Mouse (Mus musculus) small intestine, adult 2 months (tissue): ENCODE measurements around the gene Naa60. TPM values are rescaled to one million over a fixed set of nuclear protein-coding genes. Genes with fewer than 3 reads are reported as not detected.

ENCODE experiments used
- H3K27ac ChIP-seq: fragments of 200-500 bp; 2 replicates; pipeline ENCODE4 v1.5.1; 2012; ENCODE audit warnings: low read depth, low read length, control low read depth, inconsistent platforms; ENCODE audit not compliant: insufficient read depth
- H3K27me3 ChIP-seq: fragments of 200-500 bp; 2 replicates; pipeline ENCODE4 v1.6.1; 2012; ENCODE audit warnings: mild to moderate bottlenecking, moderate library complexity, low read length, inconsistent platforms; ENCODE audit not compliant: control insufficient read depth, insufficient read depth
- H3K36me3 ChIP-seq: fragments of 200-500 bp; 2 replicates; pipeline ENCODE4 v1.6.1; 2012; ENCODE audit warnings: mild to moderate bottlenecking, low read length, control low read depth, inconsistent platforms; ENCODE audit not compliant: control insufficient read depth, insufficient read depth
- H3K4me1 ChIP-seq: fragments of 200-500 bp; 2 replicates; pipeline ENCODE4 v1.6.1; 2012; ENCODE audit warnings: low read length, inconsistent platforms, mixed read lengths; ENCODE audit not compliant: control insufficient read depth, insufficient read depth, insufficient read length
- H3K4me3 ChIP-seq: fragments of 200-500 bp; 2 replicates; pipeline ENCODE4 v1.5.1; 2012; ENCODE audit warnings: low read depth, mild to moderate bottlenecking, control low read depth, inconsistent platforms, low read length, moderate library complexity
- CTCF ChIP-seq: fragments of 200-500 bp; IDR thresholded peaks from 2 replicates; pipeline ENCODE4 v1.5.1; 2012; ENCODE audit warnings: low read depth, mild to moderate bottlenecking, control low read depth, inconsistent platforms, low read length, moderate library complexity, mixed read lengths; ENCODE audit not compliant: insufficient replicate concordance, insufficient read length; ENCODE audit errors: extremely low read depth
- POLR2A ChIP-seq: fragments of 200-500 bp; IDR thresholded peaks from 2 replicates; pipeline ENCODE4 v1.6.1; 2012; ENCODE audit warnings: low read depth, mild to moderate bottlenecking, control low read depth, inconsistent platforms, low read length, moderate library complexity
- WGBS: fragments of 180-500 bp; shearing (Covaris S2); methylation state at CpG from one replicate; pipeline ENCODE4 v1.1.7; 2018; 5-methylcytosine and 5-hydroxymethylcytosine counted together
- polyA plus RNA-seq: library from polyadenylated mRNA; depleted of rRNA; stranded (reverse); fragments of >200 nt; gene quantifications from 2 replicates; pipeline ENCODE4 v1.2.3, GENCODE M21; 2012

The Naa60 gene
- polyA plus RNA-seq, 1 experiment = 67.6 TPM

DNA sequence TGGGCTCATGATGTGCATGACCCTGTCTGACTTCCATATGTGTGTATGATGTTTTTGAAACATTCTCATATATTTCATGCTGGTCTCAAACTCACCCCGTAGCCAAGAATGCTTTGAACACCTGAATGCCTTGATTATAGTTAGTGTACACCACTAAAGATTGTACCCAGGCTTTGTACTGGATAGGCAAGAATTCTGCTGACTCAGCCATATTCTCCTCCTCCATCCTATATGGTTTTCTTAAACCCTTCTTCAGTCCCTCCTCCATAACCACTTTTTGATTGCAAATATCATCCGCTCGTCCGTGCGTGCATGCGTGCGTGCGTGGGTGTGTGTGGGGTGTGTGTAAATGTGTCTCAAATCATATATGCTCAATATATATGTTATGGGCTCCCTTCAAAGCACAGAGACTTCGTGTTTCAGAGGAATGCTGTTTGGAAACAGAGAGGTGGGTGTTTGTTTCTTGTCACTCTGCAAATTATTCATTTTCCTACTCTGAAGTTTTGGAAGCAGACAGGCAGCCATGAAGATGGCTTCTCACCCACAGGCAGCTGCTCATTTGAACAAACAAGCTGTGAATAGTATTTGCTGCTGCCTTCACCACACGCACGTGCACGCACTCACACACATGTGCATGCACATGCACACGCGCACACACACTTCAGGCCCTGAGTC lies 19.6 kb downstream of the Naa60 start:
- Histone ChIP-seq H3K4me3 (no peak overlapping the region), H3K27ac (no peak overlapping the region), H3K27me3 (no peaks in the 10 kb centered on the region), H3K4me1 (peaks cover 7% of the 10 kb centered on the region; the same call in 1 of the 2 replicates), H3K36me3 (peaks cover 3% of the 10 kb centered on the region; the same call in 1 of the 2 replicates)
- 91% methylated on average over 14 of the region's 14 CpGs for WGBS
- TF ChIP-seq POLR2A (no peak), CTCF (no peak)

DNA sequence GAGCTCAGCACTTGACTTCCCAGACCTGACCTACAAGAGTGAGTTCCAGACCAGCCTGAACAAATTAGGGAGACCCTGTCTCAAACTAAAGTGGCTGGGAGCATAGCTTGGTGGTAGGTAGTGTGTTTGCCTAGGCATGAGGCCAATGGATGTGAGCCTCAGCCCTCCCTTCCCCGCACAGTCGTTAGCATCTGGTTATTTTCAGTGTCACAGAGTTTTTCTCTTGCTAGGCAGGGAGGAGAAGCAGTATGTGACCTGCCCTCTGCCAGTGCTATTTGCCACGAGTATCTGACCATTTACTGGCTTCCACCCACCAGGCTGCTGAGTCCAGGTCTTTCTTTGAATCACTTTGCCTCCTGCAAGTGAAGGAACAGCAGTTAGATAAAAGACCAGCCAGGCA lies 21.6 kb downstream of the Naa60 start:
- no peak overlapping the region for H3K4me3 ChIP-seq
- peaks cover 16% of the 10 kb centered on the region for H3K36me3 ChIP-seq

DNA sequence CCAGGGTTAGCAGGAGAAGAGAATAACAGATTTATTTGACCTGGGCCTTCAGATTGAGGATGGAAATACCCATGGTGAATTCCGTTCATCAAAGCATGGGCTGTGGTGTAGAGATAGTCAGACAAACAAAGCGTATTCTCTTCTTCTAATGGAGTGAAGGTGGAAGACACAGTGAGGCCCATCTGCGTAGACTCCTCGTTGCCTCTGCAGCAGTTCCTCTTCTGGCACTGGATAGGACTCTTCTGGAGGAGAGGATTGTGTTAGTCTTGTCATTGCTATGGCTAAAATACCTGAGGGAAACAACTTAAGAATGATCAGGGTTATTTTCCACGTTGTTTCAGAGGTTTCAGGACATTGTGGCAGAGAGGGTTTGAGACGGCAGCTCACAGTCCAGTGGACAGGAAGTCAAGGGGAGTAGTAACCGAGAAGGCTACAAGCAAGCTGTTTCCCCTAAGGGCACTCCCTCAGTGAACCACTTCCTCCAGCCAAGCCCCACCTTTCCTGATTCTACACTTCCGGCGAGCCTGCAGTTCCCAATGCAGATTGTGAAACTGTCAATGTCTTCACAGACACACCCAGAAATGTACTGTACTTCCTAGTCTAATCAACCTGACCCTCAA lies 23.1 kb downstream of the Naa60 start:
- peaks cover 8% of the 10 kb centered on the region; the same call in 1 of the 2 replicates for H3K4me1 ChIP-seq
- TF ChIP-seq CTCF = no peak
- peak; percentile 21; the same call in 1 of the 2 replicates for TF ChIP-seq POLR2A
- 42% methylated on average over 9 of the region's 9 CpGs for WGBS
- H3K27ac ChIP-seq = peak overlapping the region; percentile 89
- peaks cover 27% of the 10 kb centered on the region for H3K36me3 ChIP-seq
- H3K27me3 ChIP-seq = no peaks in the 10 kb centered on the region
- no peak overlapping the region for H3K4me3 ChIP-seq

More for the DNA sequence above, 21.6 kb downstream of the Naa60 start:
- TF ChIP-seq POLR2A (no peak), CTCF (no peak)
- WGBS = 44% methylated on average over 3 of the region's 3 CpGs
- Histone ChIP-seq H3K4me1 (peaks cover 8% of the 10 kb centered on the region; the same call in 1 of the 2 replicates), H3K27ac (no peak overlapping the region), H3K27me3 (no peaks in the 10 kb centered on the region)

DNA sequence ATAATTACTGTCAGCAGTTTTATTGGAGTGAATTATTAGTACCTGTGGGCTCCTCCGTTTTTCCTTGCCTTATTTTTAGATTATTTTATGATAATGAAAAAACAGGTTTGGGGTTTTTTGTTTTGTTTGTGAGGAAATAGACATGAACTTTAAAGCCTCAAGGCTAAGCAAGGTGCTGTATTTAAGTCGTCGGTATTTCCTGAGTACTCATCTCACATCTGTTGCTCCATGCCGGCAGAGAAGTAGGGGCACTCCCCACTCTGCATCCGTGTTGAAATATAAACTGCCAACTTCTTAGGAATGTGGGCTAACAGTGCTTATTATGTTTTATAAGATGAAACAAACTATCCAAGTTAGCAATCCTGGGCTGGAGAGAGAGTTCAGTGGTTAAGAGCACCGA lies 23.9 kb downstream of the Naa60 start:
- Histone ChIP-seq H3K27ac (peak overlapping the region; percentile 62; the same call in 1 of the 2 replicates), H3K4me3 (no peak overlapping the region), H3K27me3 (no peaks in the 10 kb centered on the region), H3K36me3 (peaks cover 35% of the 10 kb centered on the region), H3K4me1 (peaks cover 8% of the 10 kb centered on the region; the same call in 1 of the 2 replicates)
- TF ChIP-seq POLR2A (no peak), CTCF (no peak)
- 64% methylated on average over 6 of the region's 6 CpGs for WGBS

DNA sequence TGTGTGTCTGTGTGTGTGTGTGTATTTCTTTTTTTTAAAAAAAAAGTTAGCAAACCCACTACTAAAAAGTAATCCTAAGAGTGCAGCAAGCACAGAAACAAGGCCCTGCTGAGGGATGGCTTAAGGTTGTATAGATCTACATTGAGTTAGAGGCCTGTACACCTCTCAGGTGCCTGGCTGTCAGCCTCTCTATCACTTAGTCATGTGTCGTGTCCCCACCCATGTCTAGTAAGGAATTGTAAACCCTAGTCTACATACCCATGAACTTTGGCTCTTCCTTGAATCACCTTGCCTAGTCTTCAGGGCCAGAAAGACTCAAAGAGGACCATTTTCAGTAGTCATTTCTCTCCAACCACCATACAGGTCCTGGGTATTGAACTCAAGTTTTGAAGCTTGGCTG lies 24.4 kb downstream of the Naa60 start:
- no peak overlapping the region for H3K4me3 ChIP-seq
- H3K36me3 ChIP-seq = peaks cover 39% of the 10 kb centered on the region
- H3K4me1 ChIP-seq = peaks cover 8% of the 10 kb centered on the region; the same call in 1 of the 2 replicates
- no peaks in the 10 kb centered on the region for H3K27me3 ChIP-seq
- TF ChIP-seq CTCF (no peak), POLR2A (no peak)
- peak overlapping the region; percentile 62; the same call in 1 of the 2 replicates for H3K27ac ChIP-seq
- WGBS = 35% methylated on average over 1 of the region's 1 CpGs

DNA sequence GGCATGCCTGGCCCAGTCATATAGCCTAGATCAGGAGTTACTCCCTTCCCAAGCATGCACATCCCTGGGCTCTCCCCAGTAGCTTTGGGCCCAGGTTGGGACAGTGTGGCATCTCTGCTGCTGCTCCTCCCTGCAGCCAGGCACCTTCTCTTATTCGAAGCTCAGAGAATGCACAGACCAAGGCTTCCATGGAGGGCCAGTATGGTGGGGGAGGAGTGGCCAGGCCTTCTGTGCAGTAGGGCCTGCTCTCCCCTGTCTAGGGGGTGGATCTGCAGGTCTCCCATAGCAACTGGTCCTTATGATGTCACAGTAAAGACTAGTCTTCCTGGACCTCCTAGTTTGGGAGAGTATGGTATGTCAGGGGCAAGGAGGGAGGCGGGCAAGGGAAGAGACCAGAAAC lies 35.3 kb downstream of the Naa60 start:
- Histone ChIP-seq H3K27ac (no peak overlapping the region), H3K4me3 (no peak overlapping the region), H3K4me1 (no peaks in the 10 kb centered on the region), H3K27me3 (no peaks in the 10 kb centered on the region), H3K36me3 (peaks cover 29% of the 10 kb centered on the region)
- 64% methylated on average over 2 of the region's 2 CpGs for WGBS
- TF ChIP-seq CTCF = no peak
- TF ChIP-seq POLR2A = no peak

DNA sequence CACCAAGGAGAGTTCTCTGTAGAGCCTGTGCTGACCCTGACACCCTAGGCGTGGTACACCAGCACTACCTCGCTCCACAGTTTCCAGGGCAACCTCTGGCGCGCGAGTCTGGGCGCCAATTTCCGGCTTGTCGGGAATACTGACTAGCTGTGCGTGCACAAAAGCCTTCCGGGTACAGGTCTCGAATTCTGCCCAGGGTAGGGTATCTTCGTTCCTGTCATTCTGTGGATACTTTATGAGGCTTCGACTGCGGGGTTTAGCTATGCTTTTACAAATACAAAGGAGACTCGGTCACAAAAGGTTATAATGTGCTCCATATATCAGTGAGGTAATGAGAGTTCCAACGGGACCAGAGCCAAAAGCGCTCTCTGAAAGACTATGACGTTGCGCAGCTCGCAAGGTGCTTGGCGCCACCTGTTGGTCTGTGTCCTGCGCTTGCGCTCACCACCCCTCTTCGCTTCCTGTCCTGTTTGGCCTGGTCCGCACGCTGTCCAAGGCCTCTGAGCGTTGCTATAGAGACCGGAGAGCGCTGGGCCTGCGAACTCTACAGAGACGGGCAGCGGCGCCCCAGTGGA lies 36.4 kb downstream of the Naa60 start, which contains the start of the genes 1700037C18Rik and Cluap1:
1700037C18Rik (minus strand) TSS at position 153 of the 575 bp plus-strand sequence.
Cluap1 (plus strand) TSS at position 265 of the 575 bp plus-strand sequence.
- TF ChIP-seq POLR2A (peak; percentile 52; the same call in 1 of the 2 replicates), CTCF (peak; percentile 98)
- H3K27ac ChIP-seq = peak within 1 kb of the TSS; percentile 67
- H3K27me3 ChIP-seq = no peaks in the 10 kb centered on the region
- H3K4me1 ChIP-seq = no peaks in the 10 kb centered on the region
- under 1% methylated on average over 33 of the region's 33 CpGs for WGBS
- H3K36me3 ChIP-seq = peaks cover 25% of the 10 kb centered on the region
- H3K4me3 ChIP-seq = peak within 1 kb of the TSS; percentile 71
